Mouse (Mus musculus): Measurements from ENCODE around the gene Endou.

The Endou gene

DNA sequence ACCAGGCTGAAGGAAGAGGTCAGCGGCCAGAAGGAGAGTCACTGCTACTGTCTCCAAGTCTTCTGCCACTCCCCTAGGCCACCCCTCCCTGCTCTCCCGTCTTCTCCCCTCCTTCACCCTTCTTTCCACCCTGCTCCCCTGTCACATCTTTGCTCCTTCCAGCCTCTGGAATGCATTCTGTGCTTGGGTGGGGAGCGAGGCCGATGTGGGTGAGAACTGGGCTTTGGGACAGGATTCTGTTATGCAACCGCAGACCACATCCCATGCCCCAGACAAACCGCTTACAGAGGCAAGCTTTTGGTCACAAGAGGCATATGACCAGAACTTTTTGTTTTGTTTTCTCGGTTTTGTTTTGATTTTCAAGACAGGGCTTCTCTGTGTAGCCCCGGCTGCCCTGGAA is 4.1 kb downstream of the Endou start:
- DNase-seq (ENCODE audit: low spot score), result no peak

DNA sequence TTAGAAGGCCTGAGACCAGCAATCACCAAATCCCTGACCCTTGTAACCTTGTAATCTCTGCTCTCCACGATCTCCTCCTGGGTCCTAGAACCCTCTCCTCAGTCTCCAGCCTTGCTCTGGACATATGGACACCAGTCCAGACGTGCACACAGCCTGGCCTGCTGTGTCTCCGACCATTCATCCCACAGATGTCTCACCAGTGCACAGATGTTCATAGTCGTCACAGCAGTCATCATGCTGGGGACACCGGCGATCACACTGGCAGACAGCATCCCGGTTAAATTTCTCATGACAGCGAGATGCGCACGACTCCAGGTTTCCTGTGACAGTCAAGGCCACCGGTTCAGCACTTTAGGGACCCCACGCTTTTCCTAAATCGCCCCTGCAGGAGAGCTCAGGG is 4.8 kb downstream of the Endou start:
- DNase-seq (ENCODE audit: low spot score), result no peak

DNA sequence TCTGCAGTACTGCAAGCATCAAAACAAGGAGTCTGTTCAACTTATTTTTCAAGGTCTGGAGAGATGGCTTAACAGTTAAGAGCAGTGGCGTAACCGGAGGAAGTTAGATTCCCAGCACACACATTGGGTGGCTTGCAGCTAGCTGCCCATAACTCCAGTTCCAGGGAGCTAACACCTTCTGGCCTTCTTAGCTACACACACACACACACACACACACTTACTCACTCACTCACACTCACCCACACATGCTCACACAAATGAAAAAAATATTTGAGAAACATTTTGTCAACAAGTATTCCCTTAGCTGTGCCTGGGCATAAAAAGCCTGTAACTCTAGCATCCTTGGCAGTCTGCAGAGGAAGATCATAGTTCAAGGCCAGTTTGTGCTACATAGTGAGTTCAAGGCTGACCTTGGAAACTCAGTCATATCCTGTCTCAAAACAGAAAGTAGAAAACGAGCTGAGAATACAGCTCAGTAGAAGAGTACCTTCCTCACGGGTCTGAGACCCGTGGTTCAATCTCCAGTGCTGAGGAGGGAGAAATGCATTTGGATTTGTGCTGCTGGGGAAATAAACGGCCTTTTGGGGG is 5.8 kb downstream of the Endou start:
- no peak for DNase-seq (ENCODE audit: low spot score)

DNA sequence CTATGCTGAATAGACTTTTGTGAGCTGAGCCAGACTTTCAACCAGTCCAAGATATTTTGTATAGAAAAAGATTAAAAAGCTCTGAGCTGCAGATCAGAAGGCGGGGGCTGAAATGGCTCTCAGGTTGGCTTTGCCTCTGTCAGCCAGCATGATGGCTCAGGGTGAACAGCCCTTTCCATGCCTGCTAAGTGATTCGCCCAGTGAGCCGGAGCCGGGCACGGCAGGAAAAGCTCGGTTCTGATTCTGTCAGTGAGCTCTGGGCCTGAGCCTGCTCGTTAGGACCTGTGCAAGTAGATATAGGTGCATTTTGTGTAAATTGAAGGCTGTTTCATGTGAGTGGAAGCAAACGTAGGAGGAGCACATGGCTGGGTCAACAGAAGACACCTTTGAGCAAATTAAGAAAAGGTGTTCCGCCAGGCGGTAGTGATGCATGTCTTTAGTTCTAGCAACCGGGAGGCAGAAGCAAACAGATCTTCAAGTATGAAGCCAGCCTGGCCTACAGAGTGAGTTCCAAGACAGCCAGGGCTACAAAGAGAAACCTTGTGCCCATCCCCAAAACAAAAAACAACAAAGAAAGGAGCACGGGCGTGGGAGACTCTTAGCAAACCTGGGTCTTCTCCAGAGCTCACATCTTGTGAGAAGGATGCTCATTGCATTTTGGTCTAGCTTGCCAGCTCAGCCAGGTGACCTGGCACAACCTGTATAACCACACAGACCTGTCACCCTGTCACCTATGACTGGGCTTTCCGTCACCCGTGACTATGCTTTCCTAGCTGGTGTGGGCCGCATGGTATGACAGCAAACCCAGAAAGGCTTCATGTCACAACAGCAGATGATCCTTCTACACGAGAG is 6.6 kb downstream of the Endou start:
- DNase-seq (ENCODE audit: low spot score), result no peak

DNA sequence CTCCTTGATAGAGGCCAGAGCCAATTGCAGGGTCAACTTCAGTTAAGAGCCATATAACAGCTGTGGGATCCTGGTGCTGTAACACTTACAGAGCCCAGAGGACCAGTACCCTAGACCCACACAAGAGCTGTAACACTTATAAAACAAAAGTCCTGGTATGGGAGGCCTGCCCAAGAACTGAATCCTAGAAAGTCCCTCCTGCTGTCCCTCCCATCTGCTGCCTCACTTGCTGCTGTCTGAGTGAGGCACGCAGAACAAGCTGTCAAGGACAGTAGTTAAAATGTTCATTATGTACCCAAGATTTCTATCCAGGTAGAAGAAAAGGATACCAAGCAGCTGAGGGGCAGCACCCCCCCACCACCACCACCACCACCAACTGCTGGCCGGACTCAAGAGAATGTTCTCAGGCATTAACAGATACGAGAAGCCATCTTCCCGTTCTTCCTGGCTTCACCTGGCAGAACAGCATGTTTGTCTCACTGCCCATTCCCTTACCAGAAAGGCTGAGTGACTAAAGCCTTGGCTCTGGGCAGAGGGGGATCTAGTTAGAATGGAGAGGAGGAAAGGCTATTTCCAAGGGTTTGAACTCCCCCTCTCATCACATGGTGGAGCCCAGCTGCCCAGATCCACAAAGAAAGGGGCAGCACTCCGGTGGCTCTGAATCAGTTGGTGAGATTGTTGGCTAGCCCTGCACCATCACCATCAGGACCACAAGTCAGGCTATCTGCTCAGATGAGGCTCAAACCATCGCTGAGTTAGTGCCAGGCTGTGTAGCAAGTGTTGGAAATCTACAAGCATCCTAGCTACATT is 7.4 kb downstream of the Endou start:
- no peak for DNase-seq (ENCODE audit: low spot score)

DNA sequence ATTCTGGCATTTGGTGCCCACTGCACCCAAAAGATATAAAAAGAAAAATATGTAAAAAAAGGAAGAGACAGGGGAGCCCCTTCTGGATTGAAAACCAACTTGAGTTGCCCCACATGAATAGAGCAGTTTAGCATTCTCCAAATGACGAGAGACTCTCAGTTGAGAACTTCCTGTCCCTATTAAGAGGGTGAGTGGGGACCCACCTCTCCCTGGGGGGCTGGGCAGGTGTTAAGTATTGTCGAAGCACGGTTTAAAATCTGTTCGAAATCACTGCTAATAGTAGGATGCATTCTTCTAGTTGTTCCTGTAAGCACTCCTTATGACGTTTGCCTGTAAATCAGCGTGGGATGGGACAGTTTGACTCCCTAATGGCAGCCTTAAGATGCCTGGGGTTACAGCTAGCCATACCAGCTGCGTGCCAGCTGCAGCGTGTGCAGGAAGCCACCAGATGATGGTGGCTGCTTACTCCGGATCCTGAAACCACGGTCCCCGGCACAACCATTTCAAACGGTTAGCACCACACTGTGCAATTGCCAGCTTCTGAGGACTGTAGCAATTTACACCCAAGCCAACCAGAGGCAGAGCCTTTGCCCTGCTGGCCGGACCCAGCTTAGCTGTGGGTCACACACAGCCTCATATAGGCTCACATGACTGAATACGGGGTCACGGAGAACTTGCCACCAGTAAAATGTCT is 10.0 kb downstream of the Endou start:
- no peak for DNase-seq (ENCODE audit: low spot score)

DNA sequence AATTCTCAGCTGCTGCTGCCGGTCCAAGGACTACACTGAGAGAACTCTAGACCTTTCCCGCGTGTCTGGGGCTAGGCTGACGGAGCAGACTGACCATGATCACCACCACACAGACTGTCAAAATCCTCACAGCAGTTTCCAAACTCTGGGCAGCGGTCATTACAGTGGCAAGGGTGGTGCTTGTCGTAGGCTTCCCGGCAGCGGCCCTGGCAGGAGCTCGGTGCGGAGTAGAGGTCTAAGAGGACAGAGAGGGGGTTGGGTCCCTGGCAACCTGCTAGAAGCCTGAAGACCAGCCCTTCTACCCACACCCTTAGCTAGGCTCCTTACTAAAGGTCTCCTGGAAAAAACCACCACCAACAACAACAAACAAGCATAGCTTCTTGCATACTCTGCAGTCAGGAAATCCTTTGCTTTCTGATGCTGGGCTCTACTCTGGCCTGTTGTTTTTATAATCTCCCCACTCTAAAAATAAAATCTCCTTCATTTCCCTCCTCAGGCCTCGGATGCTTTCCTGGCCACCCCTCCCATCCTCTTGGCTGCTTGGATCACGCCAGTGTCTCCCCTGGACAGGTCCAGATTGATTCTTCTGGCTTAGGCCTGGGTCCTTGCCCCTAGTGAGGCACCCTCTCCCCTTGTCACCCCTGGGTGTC is 11.0 kb downstream of the Endou start:
- no peak for DNase-seq (ENCODE audit: low spot score)

DNA sequence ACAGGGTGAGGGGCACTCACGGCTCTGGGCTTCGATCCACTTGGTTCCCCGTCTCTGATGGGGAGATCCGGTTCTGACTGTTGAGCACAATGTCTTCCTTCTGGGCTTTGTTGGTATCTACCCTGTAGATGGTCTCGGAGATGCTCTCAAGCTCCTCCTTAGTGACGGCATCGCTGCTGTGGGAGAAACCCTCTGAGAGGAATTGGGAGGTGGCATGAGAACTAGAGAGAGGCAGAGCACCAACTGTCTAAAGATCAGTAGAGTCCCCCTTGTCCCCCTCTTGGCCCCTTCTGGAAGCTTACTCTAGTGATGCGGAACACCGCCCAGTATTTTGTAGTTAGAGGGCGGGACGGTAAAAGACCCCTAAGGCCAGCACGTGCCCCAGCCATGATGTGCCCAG is 11.6 kb downstream of the Endou start:
- DNase-seq (ENCODE audit: low spot score), result no peak

DNA sequence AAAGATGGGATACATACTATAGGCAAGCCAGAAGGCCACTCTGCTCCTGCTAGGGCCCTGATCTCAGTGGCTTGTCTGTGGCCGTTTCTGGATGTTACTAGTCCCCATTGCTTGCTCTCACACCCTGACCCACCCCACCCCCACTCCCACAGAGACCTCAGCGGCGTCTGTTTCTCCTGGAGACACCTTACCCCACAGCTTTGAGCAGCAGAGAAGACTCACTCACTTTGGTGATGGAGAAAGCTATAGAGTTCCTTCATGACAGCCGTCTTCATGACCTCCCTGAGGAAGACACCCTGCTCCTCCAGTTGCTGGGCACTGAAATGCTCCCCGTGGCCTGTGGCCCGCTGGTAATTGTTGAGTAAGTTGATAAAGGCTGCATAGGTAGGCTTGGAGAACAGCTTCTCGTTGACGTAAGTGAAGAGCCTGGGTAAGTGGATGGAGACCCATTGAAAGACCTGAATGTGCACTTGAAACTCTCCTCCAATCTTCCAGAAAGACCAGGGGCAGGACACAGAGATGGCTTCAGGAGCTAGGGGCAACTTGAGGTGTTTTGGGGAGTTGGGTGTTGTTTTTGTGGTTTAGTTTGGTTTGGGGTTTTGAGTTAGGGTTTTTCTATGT is 12.5 kb downstream of the Endou start:
- DNase-seq (ENCODE audit: low spot score), result no peak

DNA sequence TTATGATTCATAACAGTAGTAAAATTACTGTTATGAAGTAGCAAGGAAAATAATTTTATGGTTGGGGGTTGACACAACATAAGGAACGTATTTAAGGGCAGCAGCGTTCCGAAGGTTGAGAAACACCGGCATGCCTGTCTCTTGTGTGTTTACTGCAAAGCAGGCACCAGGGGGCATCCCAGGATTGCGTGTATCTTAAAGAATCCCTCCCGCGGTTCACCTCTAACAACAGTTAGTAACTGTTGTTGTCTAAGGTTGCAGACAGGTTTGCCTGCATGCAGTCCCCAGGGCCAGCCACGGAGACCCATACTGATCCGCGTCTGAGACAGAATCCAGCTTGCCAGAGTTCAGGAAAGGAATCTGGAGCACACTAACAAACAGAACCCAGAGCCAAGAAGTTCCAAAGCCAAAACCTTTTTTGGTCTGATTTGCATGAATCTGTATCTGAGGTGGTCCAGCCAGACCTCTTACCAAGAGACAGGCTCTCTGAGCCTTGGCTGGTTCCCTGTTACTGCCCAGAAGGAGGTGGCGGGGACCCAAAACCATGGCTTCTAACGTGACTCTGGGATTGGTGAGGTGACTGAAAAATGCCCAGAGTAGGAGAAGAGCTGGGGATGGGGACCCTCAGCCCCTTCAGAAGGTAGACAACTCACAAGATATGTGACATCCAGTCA is 13.1 kb downstream of the Endou start:
- DNase-seq (ENCODE audit: low spot score), result no peak

DNA sequence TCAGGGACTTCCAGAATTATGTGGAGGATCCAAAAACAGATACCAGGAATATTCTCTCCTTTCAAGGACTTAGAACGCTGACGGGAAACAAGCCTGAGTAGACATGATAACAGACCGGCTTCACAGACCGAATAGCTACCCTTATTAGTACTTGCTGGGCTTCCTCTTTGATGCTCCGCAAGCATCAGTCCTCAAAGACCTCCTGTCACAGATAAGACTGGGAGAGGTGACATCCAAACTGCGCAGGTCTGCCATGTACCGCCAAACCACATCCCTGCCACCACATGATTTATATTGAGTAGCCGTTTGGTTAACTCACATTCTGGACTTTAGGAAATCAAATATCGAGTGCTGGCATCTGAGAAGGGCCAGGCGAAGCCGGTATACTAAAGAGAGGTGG is 14.4 kb downstream of the Endou start:
- no peak for DNase-seq (ENCODE audit: low spot score)

DNA sequence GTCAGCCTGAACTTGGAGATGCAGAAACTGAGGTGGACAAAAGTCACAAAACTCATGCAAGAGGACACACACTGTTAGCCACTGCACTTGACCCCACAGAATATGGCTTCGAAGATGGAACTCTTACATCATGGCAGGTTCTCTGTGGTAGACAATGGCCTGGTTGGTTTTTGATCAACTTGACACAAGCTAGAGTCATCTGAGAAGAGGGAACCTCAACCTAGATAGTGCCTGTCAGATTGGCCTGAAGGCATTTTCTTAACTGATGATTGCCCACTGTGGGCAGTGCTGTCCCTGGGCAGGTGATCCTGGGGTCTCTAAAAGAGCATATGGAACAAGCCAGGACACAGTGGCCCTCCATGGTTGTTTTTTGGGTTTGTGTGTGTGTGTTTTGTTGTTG is 15.4 kb downstream of the Endou start:
- DNase-seq (ENCODE audit: low spot score), result no peak

DNA sequence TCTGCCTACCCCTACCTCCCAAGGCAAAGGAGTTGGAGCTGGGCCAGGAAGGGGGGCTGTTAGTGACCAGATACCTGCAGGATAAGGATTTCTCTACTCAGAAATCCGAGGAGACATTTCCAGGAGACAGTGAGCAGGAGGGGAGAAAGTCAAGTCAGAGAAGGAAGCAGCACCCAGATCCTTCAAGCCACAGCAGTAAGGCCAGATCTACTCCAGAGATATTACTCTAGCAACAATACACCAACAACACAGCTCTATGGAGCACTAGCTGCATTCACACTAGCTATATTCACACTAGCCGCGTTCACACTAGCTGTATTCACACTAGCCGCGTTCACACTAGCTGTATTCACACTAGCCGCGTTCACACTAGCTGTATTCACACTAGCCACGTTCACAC is 16.1 kb downstream of the Endou start:
- DNase-seq (ENCODE audit: low spot score), result no peak

DNA sequence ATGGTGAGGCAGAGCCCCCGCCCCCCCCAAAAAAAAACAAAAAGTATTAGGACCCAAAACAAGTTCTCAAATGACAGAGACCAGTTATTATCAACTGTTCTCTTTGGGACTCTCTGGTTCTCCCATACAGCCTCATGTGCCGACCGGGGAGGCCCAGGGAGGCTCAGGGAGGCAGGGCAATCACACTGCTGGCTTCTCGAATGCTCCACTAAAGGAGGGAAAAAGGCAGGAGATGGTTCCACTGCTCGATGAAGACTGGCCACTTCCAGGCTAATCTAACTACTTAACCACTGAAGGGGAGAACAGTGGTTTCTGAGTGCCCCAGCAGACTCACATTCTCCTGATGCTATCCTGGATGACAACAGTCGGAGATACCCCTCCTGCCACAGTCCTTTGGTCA is 18.6 kb downstream of the Endou start:
- no peak for DNase-seq (ENCODE audit: low spot score)

DNA sequence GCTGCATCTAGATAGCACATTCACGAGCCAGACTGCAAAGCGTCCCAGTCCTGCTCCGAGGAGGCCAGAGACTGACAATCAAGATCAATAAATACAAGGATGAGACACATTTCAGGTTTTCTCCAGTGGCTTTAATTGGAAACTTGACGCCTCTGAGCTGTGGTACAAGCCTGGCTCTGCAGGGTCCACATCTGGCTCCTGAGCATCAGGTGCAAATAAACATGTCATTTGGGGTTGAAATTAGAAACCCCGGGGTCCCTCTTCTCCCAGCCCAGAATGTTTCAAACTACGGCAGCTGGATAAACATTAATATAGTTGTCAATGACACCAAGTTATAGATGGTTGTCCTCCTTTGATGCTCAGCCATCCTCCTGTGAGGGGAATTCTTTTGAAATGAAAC is 20.2 kb downstream of the Endou start:
- no peak for DNase-seq (ENCODE audit: low spot score)

DNA sequence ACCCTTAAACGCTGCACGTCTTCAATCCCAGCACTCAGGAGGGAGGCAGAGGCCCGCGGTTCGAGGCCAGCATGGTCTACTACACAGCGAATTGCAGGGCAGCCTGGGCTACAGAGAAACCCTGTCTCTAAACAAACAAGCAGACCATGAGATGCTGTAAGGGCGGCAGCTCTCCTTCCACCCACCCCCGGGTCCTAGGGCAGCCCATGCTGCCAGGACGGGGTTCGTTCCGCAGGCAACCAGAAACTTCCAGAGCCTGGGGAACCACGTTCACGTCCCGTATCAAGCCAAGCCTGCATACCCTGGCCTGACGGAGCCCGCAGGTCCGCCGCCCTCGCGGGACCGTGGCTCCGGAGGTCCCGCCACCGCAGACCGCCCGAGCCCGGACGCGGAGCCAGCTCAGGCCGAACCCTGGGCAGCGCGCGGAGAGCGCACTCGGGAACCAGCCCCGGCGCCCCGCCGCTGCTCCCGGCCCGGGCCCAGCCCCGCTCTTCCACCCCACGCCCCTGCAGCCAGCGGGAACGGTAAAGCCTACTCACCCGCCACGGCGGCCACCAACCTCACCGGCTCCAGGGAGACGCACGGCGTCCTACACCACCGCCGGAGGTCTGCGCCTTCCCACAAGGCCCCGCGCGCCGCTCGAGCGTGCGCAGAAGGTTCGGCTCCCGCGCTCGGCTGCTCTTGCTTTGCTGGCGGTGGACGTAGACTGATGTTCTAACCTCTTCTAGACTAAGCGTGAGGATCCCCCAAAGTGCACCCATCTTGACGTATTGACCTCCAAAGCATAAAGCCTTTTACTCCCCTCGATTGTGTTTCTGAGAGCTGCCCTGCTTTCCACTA is 25.7 kb downstream of the Endou start, which contains the start of gene Rpap3:
Gene Rpap3, minus strand, starts transcription at position 615 of the 840 bp plus-strand sequence.
- peak; percentile 56 for DNase-seq (ENCODE audit: low spot score)

DNA sequence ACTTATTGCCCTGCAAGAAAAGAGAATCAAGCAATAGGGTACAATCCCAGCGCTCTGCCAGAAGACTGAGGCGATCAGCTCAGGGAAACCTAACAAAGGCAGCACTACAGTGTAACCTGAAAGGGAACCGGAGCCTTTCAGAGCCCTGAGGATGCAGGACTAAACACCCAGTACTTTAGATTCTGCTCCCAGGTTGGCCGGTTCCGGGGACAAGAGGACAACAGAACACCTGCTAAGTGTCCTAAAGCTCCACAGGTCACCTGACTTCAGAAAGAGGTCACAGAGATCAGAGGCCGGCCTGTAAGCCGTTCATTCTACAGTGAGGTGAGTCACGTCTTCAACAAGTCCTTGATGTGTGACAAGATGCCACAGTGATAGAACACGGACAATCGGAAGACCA is 34.5 kb downstream of the Endou start:
- no peak for DNase-seq (ENCODE audit: low spot score)

DNA sequence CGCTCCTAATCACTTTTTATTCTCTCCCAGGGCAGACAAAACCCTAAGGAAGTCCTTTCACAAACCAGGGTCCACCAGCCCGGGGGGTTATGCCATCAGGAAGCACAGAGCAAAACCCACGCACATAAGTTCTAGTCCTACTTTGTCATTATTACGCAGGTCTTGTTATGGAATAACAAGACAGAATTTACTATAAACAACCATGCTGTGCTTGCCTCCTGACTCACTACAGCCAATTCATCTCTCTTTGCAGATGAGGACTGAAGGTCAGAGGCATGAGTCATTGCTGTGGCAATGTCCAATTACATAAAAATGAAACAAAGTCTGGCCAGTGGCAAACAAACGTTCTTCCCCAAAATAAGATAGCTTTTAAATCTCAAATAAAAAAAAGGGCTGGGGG is 37.7 kb downstream of the Endou start:
- no peak for DNase-seq (ENCODE audit: low spot score)

DNA sequence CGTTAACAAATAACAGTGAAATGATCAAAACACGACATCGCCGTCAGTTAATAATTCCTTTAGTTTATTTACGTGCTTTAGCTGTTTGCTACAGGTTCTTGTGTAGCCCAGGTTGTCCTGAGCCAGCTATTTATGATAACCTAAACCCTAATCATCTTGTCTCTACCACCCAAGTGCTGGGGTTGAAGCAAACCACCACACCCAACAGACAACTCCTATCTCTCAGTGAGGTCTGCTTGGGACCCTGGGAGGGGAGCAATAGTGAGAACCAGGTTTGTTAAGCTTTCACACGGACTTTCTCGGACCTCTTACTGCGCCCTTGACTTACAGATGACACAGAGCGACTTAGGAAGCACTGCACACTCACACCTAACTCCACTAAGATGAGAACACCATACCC is 47.0 kb downstream of the Endou start:
- DNase-seq (ENCODE audit: low spot score), result no peak

DNA sequence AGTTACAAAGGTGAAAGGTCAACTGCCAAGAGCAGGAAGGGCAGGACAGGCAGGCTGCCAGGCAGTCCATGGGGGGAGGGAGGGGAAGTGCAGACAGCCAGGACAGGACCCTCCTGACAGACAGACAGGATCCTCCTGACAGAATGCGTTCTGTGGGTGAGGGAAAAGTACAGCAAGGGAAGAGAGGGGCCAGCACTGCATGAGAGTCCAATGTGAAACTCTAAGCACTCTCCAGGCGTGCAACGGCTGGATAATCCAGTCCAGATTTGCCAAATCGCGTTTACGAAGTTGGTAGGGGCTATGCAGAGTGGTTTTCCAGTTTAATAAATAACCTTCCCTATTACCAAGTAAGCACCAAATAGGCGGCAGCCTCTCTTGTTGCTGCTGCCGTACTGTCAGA is 49.1 kb downstream of the Endou start:
- DNase-seq (ENCODE audit: low spot score), result no peak
